In genomic region chr3:144257714-144258517, GRCm38 (mm10) we compare ENCODE assay signal across 15 mouse cellular contexts. TPM values are rescaled to one million over a fixed set of nuclear protein-coding genes. Genes with fewer than 3 reads are reported as not detected.
DNase-seq lines count a peak whose midpoint lies in the region; ATAC-seq and TF ChIP-seq lines count a peak whose summit lies in the region.
"Had no signal": no experiment of that assay in that cellular context is flagged by ENCODE, and none has a peak within 500 bp of the region (broad histone marks: within the 10 kb centered on the region; RNA-seq: fewer than 3 reads in every experiment).

No protein-coding gene starts in this region.

- no peak overlapping the region for H3K27ac ChIP-seq in heart, embryonic 11.5 days (ENCODE audit: low read depth, low read length)
- H3K27ac ChIP-seq in CH12.LX (ENCODE audit: insufficient read depth, low read depth): no peak overlapping the region
- 0 out of 2 replicates have a peak overlapping the region, but pooled peaks have one; percentile 8 for H3K27ac ChIP-seq in forebrain, embryonic 10.5 days

- H3K36me3 ChIP-seq in heart, embryonic 11.5 days (ENCODE audit: control insufficient read depth, insufficient read depth, low read length): no peaks in the 10 kb centered on the region
- no peaks in the 10 kb centered on the region for H3K36me3 ChIP-seq in CH12.LX (replicated peaks in 1 of 2; ENCODE audit: control insufficient read depth in 1 of 2, insufficient read depth in 1 of 2, low read length in 1 of 2)
- no peaks in the 10 kb centered on the region for H3K36me3 ChIP-seq in forebrain, embryonic 10.5 days (replicated peaks)
- H3K36me3 ChIP-seq: heart, embryonic 12.5 days had no signal

- H3K9me3 ChIP-seq in heart, embryonic 11.5 days (replicated peaks; ENCODE audit: control insufficient read depth, low read length): no peaks in the 10 kb centered on the region
- no peaks in the 10 kb centered on the region for H3K9me3 ChIP-seq in CH12.LX (replicated peaks; ENCODE audit: low read length)
- no peaks in the 10 kb centered on the region for H3K9me3 ChIP-seq in forebrain, embryonic 10.5 days
- H3K9me3 ChIP-seq: heart, embryonic 12.5 days had no signal

- no peaks in the 10 kb centered on the region for H3K27me3 ChIP-seq in heart, embryonic 11.5 days (ENCODE audit: control insufficient read depth, insufficient read depth, low read length)
- no peaks in the 10 kb centered on the region for H3K27me3 ChIP-seq in CH12.LX (replicated peaks)
- H3K27me3 ChIP-seq in forebrain, embryonic 10.5 days (ENCODE audit: poor library complexity, severe bottlenecking): no peaks in the 10 kb centered on the region
- H3K27me3 ChIP-seq: heart, embryonic 12.5 days had no signal

- no peak overlapping the region for H3K9ac ChIP-seq in heart, embryonic 11.5 days (ENCODE audit: low read depth, low read length)
- no peak overlapping the region for H3K9ac ChIP-seq in CH12.LX (ENCODE audit: insufficient read depth, low read depth)
- H3K9ac ChIP-seq: heart, embryonic 12.5 days had no signal

- in situ Hi-C loops in CH12.LX (cut with MboI; ENCODE audit: low pct_ligation_motif_present, low pct_unique_long_range_greater_than_20kb, low sequenced_read_pairs): no loop called here

- no peaks in the 10 kb centered on the region for H3K4me1 ChIP-seq in heart, embryonic 11.5 days (ENCODE audit: control insufficient read depth, insufficient read depth, low read length)
- peaks cover 5 to 14% of the 10 kb centered on the region in 2 experiments for H3K4me1 ChIP-seq in CH12.LX (ENCODE audit: control insufficient read depth in 1 of 2, insufficient read depth in 2 of 2)
- peaks cover 12% of the 10 kb centered on the region for H3K4me1 ChIP-seq in forebrain, embryonic 10.5 days

- TF ChIP-seq CTCF in CH12.LX (conservative IDR thresholded peaks at IDR 0.05 in 1 of 2, IDR thresholded peaks at IDR 0.05 in 1 of 2; ENCODE audit: low read depth in 2 of 2, low read length in 2 of 2): peak in 1 of 2 experiments; percentile 15; a peak in 1 of 4 replicates

- 64% methylated on average over 6 of the region's 6 CpGs for WGBS in heart, embryonic 11.5 days (ENCODE audit: insufficient replicate concordance)
- 72% methylated on average over 6 of the region's 6 CpGs for WGBS in forebrain, embryonic 10.5 days

- no peak for TF ChIP-seq POLR2A in CH12.LX (IDR thresholded peaks at IDR 0.05; ENCODE audit: low read depth, low read length)

- dilution Hi-C loops in CH12.LX (cut with MboI; ENCODE audit: extremely low pct_ligation_motif_present, extremely low pct_unique_long_range_greater_than_20kb, low sequenced_read_pairs): no loop called here

- no peaks in the 10 kb centered on the region for H3K79me2 ChIP-seq in CH12.LX (replicated peaks; ENCODE audit: control insufficient read depth, extremely low read depth, insufficient read depth, poor library complexity, severe bottlenecking)

- DNase-seq in heart, adult 11 months: peak; percentile 71
- DNase-seq in CH12.LX (ENCODE audit: extremely low read depth): peak; percentile 57
- no peak for DNase-seq in forebrain, embryonic 10.5 days (ENCODE audit: extremely low spot score, low spot score)
- no peak for DNase-seq in cerebellum, postnatal 25 days
- DNase-seq in testis, postnatal 10 days (ENCODE audit: low spot score): no peak
- DNase-seq: cerebellum, adult 9-11 months; gastrocnemius, postnatal 25 days; left cerebral cortex, postnatal 4 days; lung, adult 2 months; lung, postnatal 36 days; thymus, postnatal 14 days had no signal

- H3K4me2 ChIP-seq in heart, embryonic 11.5 days: no peak overlapping the region
- no peak overlapping the region for H3K4me2 ChIP-seq in CH12.LX (ENCODE audit: insufficient read depth, low read depth, poor library complexity, severe bottlenecking)
- H3K4me2 ChIP-seq: heart, embryonic 12.5 days had no signal

- H3K4me3 ChIP-seq in heart, embryonic 11.5 days (ENCODE audit: low read depth, low read length): no peak overlapping the region
- H3K4me3 ChIP-seq in CH12.LX (replicated peaks in 1 of 3; ENCODE audit: low read depth in 2 of 3, low read length in 2 of 3, poor library complexity in 1 of 3): no peak overlapping the region
- no peak overlapping the region for H3K4me3 ChIP-seq in forebrain, embryonic 10.5 days
- H3K4me3 ChIP-seq: erythroblast, embryonic 14.5 days; heart, embryonic 12.5 days had no signal

- ATAC-seq in heart, embryonic 11.5 days (replicated peaks; ENCODE audit: insufficient number of reproducible peaks, low FRiP score, low TSS enrichment): no peak
- ATAC-seq in granulocyte monocyte progenitor cell, adult 5-6 weeks (replicated peaks; ENCODE audit: poor library complexity, severe bottlenecking): peak; percentile 22; the same call in 1 of the 2 replicates

- peak; percentile 54; the same call in 1 of the 2 replicates for TF ChIP-seq EP300 in CH12.LX (IDR thresholded peaks at IDR 0.05; ENCODE audit: low read length)

- TF ChIP-seq RAD21 in CH12.LX (IDR thresholded peaks at IDR 0.05; ENCODE audit: low read depth, low read length): no peak; the same call in none of the 2 replicates

TF ChIP-seq in CH12.LX, 34 proteins besides CTCF, POLR2A, EP300 and RAD21:
- TF ChIP-seq TCF12 (IDR thresholded peaks at IDR 0.05; ENCODE audit: low read depth, low read length): 0 out of 2 replicates have a peak, but pooled peaks have one; percentile 38
- TF ChIP-seq SMC3 (IDR thresholded peaks at IDR 0.05; ENCODE audit: low read depth, low read length): peak; percentile 8; the same call in 1 of the 2 replicates
- TF ChIP-seq CHD1 (IDR thresholded peaks at IDR 0.05; ENCODE audit: low read depth, low read length): no peak
- TF ChIP-seq NELFE (IDR thresholded peaks at IDR 0.05; ENCODE audit: low read depth, low read length): no peak
- TF ChIP-seq SIN3A (IDR thresholded peaks at IDR 0.05; ENCODE audit: low read length): 0 out of 2 replicates have a peak, but pooled peaks have one; percentile 36
- TF ChIP-seq CHD2 (IDR thresholded peaks at IDR 0.05; ENCODE audit: low read length): 0 out of 2 replicates have a peak, but pooled peaks have one; percentile 20
- 0 out of 2 replicates have a peak, but pooled peaks have one; percentile 16 for TF ChIP-seq HCFC1 (IDR thresholded peaks at IDR 0.05; ENCODE audit: low read depth, low read length)
- TF ChIP-seq KAT2A (IDR thresholded peaks at IDR 0.05; ENCODE audit: insufficient replicate concordance, low read length): 0 out of 2 replicates have a peak, but pooled peaks have one; percentile 58

RNA-seq across cellular contexts. Expression of gene Lmo4, which starts 52.9 kb away (rescaled TPM):
- polyA plus RNA-seq in heart, embryonic 11.5 days (2014; fragmentation: Nextera tagmentation; extraction: Ambion mirVana): 53.4 and 54.4 TPM in 2 replicates
- total RNA-seq in CH12.LX (2012; rRNA removed): 34.5 and 46.3 TPM in 2 replicates
- total RNA-seq in CH12.LX (2014; rRNA removed): 51.1 and 57.6 TPM in 2 replicates
- polyA plus RNA-seq in CH12.LX (2012; ENCODE audit: insufficient read length, low read depth): 51.5 and 64.0 TPM in 2 replicates
- 31.6 and 36.2 TPM in 2 replicates for polyA plus RNA-seq in forebrain, embryonic 10.5 days (2016; fragmentation: Nextera tagmentation; extraction: Ambion mirVana)
- total RNA-seq in granulocyte monocyte progenitor cell, adult 5-6 weeks (2014; fragmentation: Nextera tagmentation): 116 and 130 TPM in 2 replicates
- total RNA-seq in granulocyte monocyte progenitor cell, adult 5-6 weeks (2017): 34.5 and 45.1 TPM in 2 replicates

Comparison
In these comparisons a context has a peak if more than half of its experiments do, and no peak if none do; other contexts are left out.
1. DNase-seq: peak in heart, adult 11 months (single experiment) and CH12.LX (single experiment); none in forebrain, embryonic 10.5 days (single experiment), cerebellum, postnatal 25 days (0 of 2) and testis, postnatal 10 days (single experiment).